Mouse (Mus musculus) heart, postnatal 0 days (tissue): ENCODE measurements at regions not wholly inside any gene's neighbourhood (a gene's known extent, or its start where the extent isn't known, plus 50 kb on each side); places are given as distances from the start of the nearest gene placed in this dataset.

Experiments used
- CTCF ChIP-seq: IDR thresholded peaks from 2 replicates; pipeline ENCODE4 v1.5.1; 2016; ENCODE audit warnings: antibody characterized with exemption, control low read depth, low read depth
- EP300 ChIP-seq: IDR thresholded peaks from 2 replicates; pipeline ENCODE4 v1.6.1; 2016; ENCODE audit warnings: antibody characterized with exemption, low read depth

- no peak for TF ChIP-seq CTCF
- TF ChIP-seq EP300, result no peak
These were observed 91.2 kb downstream of the Tmem170b start for GRCm38 (mm10) chr13:41696767-41697445.
